Mouse (Mus musculus) CH12.LX (cell line): ENCODE results near the gene Synj2bp.
"Not testable (repeated sequence)": the region's sequence is repeated elsewhere in the genome, so short reads cannot be mapped to it uniquely, and the experiment has no call there.

Source experiments
- CTCF ChIP-seq, 2 experiments: IDR thresholded peaks in 1 of 2; conservative IDR thresholded peaks in 1 of 2; 2 replicates each; pipeline ENCODE4 v1.5.1; 2011 to 2012; ENCODE audit warnings: low read depth in 2 of 2, low read length in 2 of 2, improper control_type of control experiment in 1 of 2, inconsistent platforms in 1 of 2, mild to moderate bottlenecking in 1 of 2, moderate library complexity in 1 of 2
- POLR2A ChIP-seq: IDR thresholded peaks from 2 replicates; pipeline ENCODE4 v1.6.1; 2011; ENCODE audit warnings: low read depth, mild to moderate bottlenecking, improper control_type of control experiment, low read length
- POLR2AphosphoS2 ChIP-seq: IDR thresholded peaks from 2 replicates; pipeline ENCODE4 v1.6.1; 2011; ENCODE audit warnings: low read depth, low read length, improper control_type of control experiment
- RCOR1 ChIP-seq: conservative IDR thresholded peaks from 2 replicates; pipeline ENCODE4 v1.6.1; 2012; ENCODE audit warnings: low read depth, mild to moderate bottlenecking, inconsistent platforms, low read length, improper control_type of control experiment
- ZKSCAN1 ChIP-seq: IDR thresholded peaks from 2 replicates; pipeline ENCODE4 v1.6.1; 2012; ENCODE audit warnings: low read depth, inconsistent platforms, low read length, improper control_type of control experiment, borderline replicate concordance
- ZMIZ1 ChIP-seq: IDR thresholded peaks from 2 replicates; pipeline ENCODE4 v1.6.1; 2012; ENCODE audit warnings: low read depth, mild to moderate bottlenecking, inconsistent platforms, low read length, improper control_type of control experiment

DNA sequence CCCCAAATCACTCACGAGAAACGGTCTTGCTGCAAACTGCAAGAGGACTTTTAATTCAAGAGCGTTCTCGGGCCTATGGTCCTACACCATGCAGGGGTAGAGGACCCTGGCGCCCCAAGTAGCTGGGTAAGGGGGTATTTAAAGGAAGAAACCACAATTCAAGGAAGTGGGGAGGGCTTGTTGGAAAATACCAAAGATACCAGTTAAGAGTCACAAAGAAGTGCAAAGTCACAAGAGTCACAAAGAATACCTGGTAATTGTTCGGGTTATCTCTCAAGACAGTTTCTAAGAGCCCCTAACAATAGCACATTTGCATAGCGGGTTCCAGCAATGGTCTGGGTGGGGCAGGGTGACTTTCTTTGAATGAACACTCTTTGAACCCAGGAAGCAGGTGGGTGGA lies 73.7 kb downstream of the Synj2bp start:
- not testable (repeated sequence) for TF ChIP-seq RCOR1; CTCF (conservative IDR thresholded peaks at IDR 0.05 in 1 of 2, IDR thresholded peaks at IDR 0.05 in 1 of 2; ENCODE audit: low read depth in 2 of 2, low read length in 2 of 2); POLR2AphosphoS2; POLR2A; ZKSCAN1; ZMIZ1
